Mouse (Mus musculus) heart, postnatal 25 days (tissue): ENCODE results near the gene Igsf3. TPM values are rescaled to one million over a fixed set of nuclear protein-coding genes. Genes with fewer than 3 reads are reported as not detected.

ENCODE experiments used
- DNase-seq: peaks from one replicate; pipeline ENCODE4 v3.0.0; 2022; ENCODE audit warnings: low spot score
- intact Hi-C: fragments of 180-260 bp; cut with DNase I; formaldehyde crosslinking; loops from one replicate; pipeline ENCODE4 v1.15.1; 2025
- total RNA-seq, 2 experiments: library from RNA; stranded (reverse); gene quantifications; 2 replicates each; pipeline ENCODE4 v1.2.3; 2021

The Igsf3 gene
- total RNA-seq, 2 experiments from 2014 or later, result 11.6 to 12.5 TPM

- intact Hi-C loops, result no loop called here
Measured at GRCm38 (mm10) chr3:101436469-101436868, 59.6 kb downstream of the Igsf3 start.

GRCm38 (mm10) chr3:101437021-101437563 lies 60.2 kb downstream of the Igsf3 start:
- DNase-seq, result no peak
- intact Hi-C loops, result no loop called here

More at GRCm38 (mm10) chr3:101436469-101436868, 59.6 kb downstream of the Igsf3 start:
- DNase-seq, result no peak

GRCm38 (mm10) chr3:101443265-101443881 lies 66.5 kb downstream of the Igsf3 start:
- DNase-seq, result no peak
- intact Hi-C loops, result no loop called here

GRCm38 (mm10) chr3:101444437-101444836 lies 67.6 kb downstream of the Igsf3 start:
- intact Hi-C loops, result no loop called here
- no peak for DNase-seq

- intact Hi-C loops, result no loop called here
- no peak for DNase-seq
Measured at GRCm38 (mm10) chr3:101447239-101447638, 70.4 kb downstream of the Igsf3 start.

GRCm38 (mm10) chr3:101448765-101449164 lies 71.9 kb downstream of the Igsf3 start:
- DNase-seq, result no peak
- intact Hi-C loops, result no loop called here

GRCm38 (mm10) chr3:101450811-101451428 lies 74.0 kb downstream of the Igsf3 start:
- DNase-seq, result no peak
- intact Hi-C loops, result no loop called here

- intact Hi-C loops, result loop anchor here (5.0 kb wide), 1 partner anchor 488 kb away; no protein-coding TSS in a partner anchor
- DNase-seq, result no peak
Measured at GRCm38 (mm10) chr3:101460618-101461017, 83.7 kb downstream of the Igsf3 start.

- intact Hi-C loops, result loop anchor here (5.0 kb wide), 1 partner anchor 489 kb away; no protein-coding TSS in a partner anchor
- DNase-seq, result no peak
Measured at GRCm38 (mm10) chr3:101461046-101461445, 84.2 kb downstream of the Igsf3 start.

GRCm38 (mm10) chr3:101461816-101462215 lies 84.9 kb downstream of the Igsf3 start:
- DNase-seq, result no peak
- intact Hi-C loops, result loop anchor here (2.0 to 5.0 kb wide), 4 partner anchors 89 to 490 kb away; no protein-coding TSS in a partner anchor

- peak; percentile 20 for DNase-seq
- intact Hi-C loops, result loop anchor here (2.0 to 5.0 kb wide), 4 partner anchors 89 to 490 kb away; no protein-coding TSS in a partner anchor
Measured at GRCm38 (mm10) chr3:101462294-101462693, 85.4 kb downstream of the Igsf3 start.

GRCm38 (mm10) chr3:101463491-101463890 lies 86.6 kb downstream of the Igsf3 start:
- intact Hi-C loops, result loop anchor here (2.0 to 5.0 kb wide), 4 partner anchors 91 to 491 kb away; no protein-coding TSS in a partner anchor
- DNase-seq, result no peak

- DNase-seq, result no peak
- intact Hi-C loops, result no loop called here
Measured at GRCm38 (mm10) chr3:101469675-101470074, 92.8 kb downstream of the Igsf3 start.

- intact Hi-C loops, result no loop called here
- no peak for DNase-seq
Measured at GRCm38 (mm10) chr3:101471881-101472280, 95.0 kb downstream of the Igsf3 start.

- intact Hi-C loops, result no loop called here
- DNase-seq, result no peak
Measured at GRCm38 (mm10) chr3:101481951-101482350, 105.1 kb downstream of the Igsf3 start.

- intact Hi-C loops, result no loop called here
Measured at GRCm38 (mm10) chr3:101483256-101483983, 106.5 kb downstream of the Igsf3 start.

GRCm38 (mm10) chr3:101486054-101486765 lies 109.3 kb downstream of the Igsf3 start:
- intact Hi-C loops, result no loop called here
- DNase-seq, result no peak

More at GRCm38 (mm10) chr3:101483256-101483983, 106.5 kb downstream of the Igsf3 start:
- DNase-seq, result no peak

GRCm38 (mm10) chr3:101487436-101487835 lies 110.6 kb downstream of the Igsf3 start:
- DNase-seq, result no peak
- intact Hi-C loops, result no loop called here

- no peak for DNase-seq
- intact Hi-C loops, result no loop called here
Measured at GRCm38 (mm10) chr3:101488204-101488603, 111.3 kb downstream of the Igsf3 start.

GRCm38 (mm10) chr3:101490515-101490914 lies 113.6 kb downstream of the Igsf3 start:
- DNase-seq, result no peak
- intact Hi-C loops, result no loop called here
